Mouse (Mus musculus): ENCODE results near the gene Mark1.

DNA sequence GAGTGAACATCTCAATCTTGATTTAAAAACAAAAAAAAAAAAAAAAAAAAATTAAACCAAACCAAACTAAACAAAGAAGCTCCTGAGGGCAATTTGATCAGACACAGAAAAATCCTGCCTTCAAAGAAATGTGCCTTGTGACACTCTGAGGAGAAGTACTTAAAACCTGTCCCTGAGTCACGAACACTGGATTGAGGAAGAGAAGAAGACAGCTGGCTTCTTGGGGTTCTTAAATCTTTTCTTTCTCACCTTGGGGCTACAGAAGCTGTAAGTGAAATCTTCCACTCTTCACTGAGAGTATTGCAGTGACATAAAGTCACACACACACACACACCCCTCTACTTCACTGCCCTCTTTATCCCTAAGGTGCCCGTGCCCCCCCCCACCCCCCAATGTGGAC is 739 bp downstream of the Mark1 start:
- TF ChIP-seq CTCF (IDR thresholded peaks at IDR 0.05; ENCODE audit: low read depth) (no peak), EP300 (IDR thresholded peaks at IDR 0.05; ENCODE audit: low read depth) (no peak)
